Mouse (Mus musculus): ENCODE measurements around the gene Bmp10.

DNA sequence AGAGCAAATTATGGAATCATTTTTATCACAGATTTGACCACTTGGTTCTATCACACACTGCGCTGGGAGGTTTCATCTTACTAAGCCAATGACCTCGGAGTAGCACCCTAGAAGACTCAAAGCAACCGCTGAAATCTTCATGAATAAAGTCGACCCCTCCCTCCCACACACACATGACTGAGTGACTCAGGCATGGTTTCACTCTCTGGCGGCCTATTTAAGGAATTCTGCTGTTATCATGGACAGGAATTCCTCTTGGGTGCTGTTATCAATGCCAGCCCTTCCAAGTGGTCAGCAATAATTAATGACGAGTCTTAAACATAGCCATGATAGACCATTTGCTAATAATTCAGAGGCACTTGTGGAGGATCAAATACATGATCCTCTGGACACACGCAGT, 6.5 kb upstream of the Bmp10 start:
- TF ChIP-seq CTCF (IDR thresholded peaks at IDR 0.05; ENCODE audit: control insufficient read depth, insufficient read depth, insufficient read length): no peak
- TF ChIP-seq USF1 (IDR thresholded peaks at IDR 0.05; ENCODE audit: low read depth): peak; percentile 45
- TF ChIP-seq MAX (IDR thresholded peaks at IDR 0.05): no peak
- no peak for TF ChIP-seq CEBPB (IDR thresholded peaks at IDR 0.05; ENCODE audit: low read depth)

Data from C2C12 (cell line).